Mouse (Mus musculus): ENCODE results near the gene Tuba1a. TPM values are rescaled to one million over a fixed set of nuclear protein-coding genes. Genes with fewer than 3 reads are reported as not detected.
A peak's percentile ranks its signal among the peaks of the same experiment; 100 is the strongest.

Tuba1a gene
- polyA plus RNA-seq, 1 experiment from 2014 or later = 602 TPM

DNA sequence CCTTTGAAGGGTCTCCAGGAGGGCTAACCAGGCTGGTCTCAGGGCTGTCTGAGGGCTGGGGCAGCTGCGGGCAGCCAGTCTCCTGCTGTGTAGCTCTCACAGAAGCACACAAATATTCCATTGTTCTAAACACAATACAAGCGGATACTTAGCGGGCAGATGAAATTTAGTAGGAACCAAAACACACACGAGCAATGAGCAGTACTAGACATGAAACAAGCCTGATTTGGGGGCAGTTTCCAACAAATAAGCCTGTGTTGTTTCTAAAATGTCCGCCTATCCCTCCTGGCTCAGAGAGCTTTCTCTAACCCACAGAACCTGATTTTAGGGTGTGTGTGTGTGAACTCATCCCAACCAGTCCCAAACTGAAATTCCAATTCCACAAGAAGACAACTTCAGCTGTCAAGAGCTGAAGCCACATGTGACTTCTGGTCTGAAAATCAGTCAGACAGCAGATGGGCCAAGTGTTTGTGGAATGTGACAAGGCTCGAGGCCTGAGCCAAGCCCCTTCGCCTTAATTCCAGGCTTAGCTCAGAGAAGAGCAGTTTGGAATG lies 33.7 kb upstream of the Tuba1a start:
- no peaks in the 10 kb centered on the region for H3K36me3 ChIP-seq (ENCODE audit: control insufficient read depth, insufficient read depth, low read length)
- H3K27ac ChIP-seq (replicated peaks) = peak overlapping the region; percentile 98
- no peak for TF ChIP-seq CTCF (IDR thresholded peaks at IDR 0.05; ENCODE audit: low read depth)
- TF ChIP-seq EP300 (optimal IDR thresholded peaks at IDR 0.05) = no peak
- H3K4me3 ChIP-seq (ENCODE audit: low read depth, low read length) = no peak overlapping the region
- H3K4me2 ChIP-seq (replicated peaks; ENCODE audit: low read depth) = peak overlapping the region; percentile 21
- H3K4me1 ChIP-seq (replicated peaks; ENCODE audit: control insufficient read depth, insufficient read depth) = 0 out of 2 replicates have a peak, but pooled peaks cover 2% of the 10 kb centered on the region
- ATAC-seq (ENCODE audit: low FRiP score, low TSS enrichment) (no peak), DNase-seq (ENCODE audit: low spot score) (no peak)
- no peak overlapping the region for H3K9ac ChIP-seq (ENCODE audit: low read length)
- 33% methylated on average over 7 of the region's 7 CpGs for WGBS
- no peaks in the 10 kb centered on the region for H3K9me3 ChIP-seq (ENCODE audit: control insufficient read depth, low read length)
- H3K27me3 ChIP-seq (ENCODE audit: control insufficient read depth, insufficient read depth, low read length) = no peaks in the 10 kb centered on the region

DNA sequence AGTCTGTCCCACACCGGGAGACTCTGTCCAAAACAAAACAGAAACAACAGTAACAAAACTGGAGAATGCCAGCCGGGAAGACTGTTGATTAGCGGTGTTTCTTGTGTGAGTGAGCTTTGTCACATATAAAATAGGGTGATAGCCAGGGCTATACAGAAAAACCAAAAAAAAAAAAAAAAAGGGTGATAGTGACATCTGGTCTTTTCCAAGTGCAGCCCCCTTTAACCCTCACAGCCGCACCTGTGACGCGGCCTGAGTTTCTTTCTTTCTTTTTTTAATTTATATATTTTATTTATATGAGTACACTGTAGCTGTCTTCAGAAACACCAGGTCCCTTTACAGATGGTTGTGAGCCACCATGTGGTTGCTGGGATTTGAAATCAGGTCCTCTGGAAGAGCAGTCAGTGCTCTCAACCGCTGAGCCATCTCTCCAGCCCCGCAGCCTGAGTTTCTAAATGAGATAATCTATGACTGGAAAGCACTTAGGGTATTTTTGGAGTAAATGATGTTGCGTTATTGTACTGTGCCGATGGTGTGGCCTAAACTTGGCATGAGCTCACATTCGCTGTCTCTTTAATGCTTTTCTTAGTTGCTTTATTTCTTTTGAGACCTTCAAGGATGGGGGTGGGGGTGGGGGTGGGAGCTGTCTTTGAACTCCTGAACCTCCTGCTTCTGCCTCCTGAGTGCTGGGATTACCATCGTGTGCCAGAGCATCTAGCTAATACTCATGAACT lies 32.6 kb upstream of the Tuba1a start:
- Histone ChIP-seq H3K4me2 (replicated peaks; ENCODE audit: low read depth) (peak overlapping the region; percentile 61), H3K9ac (ENCODE audit: low read length) (peak overlapping the region; percentile 79), H3K9me3 (ENCODE audit: control insufficient read depth, low read length) (no peaks in the 10 kb centered on the region), H3K27me3 (ENCODE audit: control insufficient read depth, insufficient read depth, low read length) (no peaks in the 10 kb centered on the region), H3K36me3 (ENCODE audit: control insufficient read depth, insufficient read depth, low read length) (no peaks in the 10 kb centered on the region), H3K4me1 (replicated peaks; ENCODE audit: control insufficient read depth, insufficient read depth) (0 out of 2 replicates have a peak, but pooled peaks cover 2% of the 10 kb centered on the region), H3K4me3 (ENCODE audit: low read depth, low read length) (peak overlapping the region; percentile 52), H3K27ac (replicated peaks) (peak overlapping the region; percentile 98)
- DNase-seq (ENCODE audit: low spot score) (no peak), ATAC-seq (ENCODE audit: low FRiP score, low TSS enrichment) (no peak)
- WGBS = 39% methylated on average over 12 of the region's 12 CpGs
- no peak for TF ChIP-seq EP300 (optimal IDR thresholded peaks at IDR 0.05)
- TF ChIP-seq CTCF (IDR thresholded peaks at IDR 0.05; ENCODE audit: low read depth) = no peak

GRCm38 (mm10) chr15:98985240-98985981 lies 31.9 kb upstream of the Tuba1a start:
- no peak for TF ChIP-seq EP300 (optimal IDR thresholded peaks at IDR 0.05)
- no peak for TF ChIP-seq CTCF (IDR thresholded peaks at IDR 0.05; ENCODE audit: low read depth)
- H3K27ac ChIP-seq (replicated peaks) = peak overlapping the region; percentile 98
- no peaks in the 10 kb centered on the region for H3K9me3 ChIP-seq (ENCODE audit: control insufficient read depth, low read length)
- ATAC-seq (ENCODE audit: low FRiP score, low TSS enrichment) = peak; percentile 85
- H3K4me1 ChIP-seq (replicated peaks; ENCODE audit: control insufficient read depth, insufficient read depth) = no peaks in the 10 kb centered on the region
- H3K4me3 ChIP-seq (ENCODE audit: low read depth, low read length) = peak overlapping the region; percentile 52
- WGBS = under 1% methylated on average over 29 of the region's 29 CpGs
- no peaks in the 10 kb centered on the region for H3K36me3 ChIP-seq (ENCODE audit: control insufficient read depth, insufficient read depth, low read length)
- peak overlapping the region; percentile 79 for H3K9ac ChIP-seq (ENCODE audit: low read length)
- DNase-seq (ENCODE audit: low spot score) = peak; percentile 80
- H3K4me2 ChIP-seq (replicated peaks; ENCODE audit: low read depth) = peak overlapping the region; percentile 61
- no peaks in the 10 kb centered on the region for H3K27me3 ChIP-seq (ENCODE audit: control insufficient read depth, insufficient read depth, low read length)

DNA sequence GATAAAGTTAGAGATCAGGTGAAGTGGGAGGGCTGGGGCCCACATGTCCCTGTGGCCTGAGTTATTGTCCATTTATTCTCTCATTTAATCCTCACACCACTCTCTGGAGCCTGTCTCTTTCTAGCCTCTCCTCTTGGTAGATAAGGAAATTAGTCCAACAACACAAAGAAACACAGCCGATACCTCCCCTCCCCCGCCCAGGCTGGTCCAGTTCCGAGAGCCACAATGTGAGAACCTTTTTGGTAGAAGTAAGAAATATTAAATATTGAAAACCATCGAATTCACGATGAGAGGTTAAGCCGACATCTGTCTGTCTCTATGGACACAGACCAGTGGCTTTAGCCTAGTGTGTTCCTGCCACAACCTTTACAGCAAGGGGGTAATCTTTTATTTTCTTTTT lies 31.2 kb upstream of the Tuba1a start:
- H3K27me3 ChIP-seq (ENCODE audit: control insufficient read depth, insufficient read depth, low read length) = no peaks in the 10 kb centered on the region
- 51% methylated on average over 6 of the region's 6 CpGs for WGBS

GRCm38 (mm10) chr15:98983431-98984081 lies 30.1 kb upstream of the Tuba1a start:
- H3K9ac ChIP-seq (ENCODE audit: low read length) = no peak overlapping the region
- no peak overlapping the region for H3K27ac ChIP-seq (replicated peaks)
- H3K9me3 ChIP-seq (ENCODE audit: control insufficient read depth, low read length) = no peaks in the 10 kb centered on the region
- no peak for DNase-seq (ENCODE audit: low spot score)
- TF ChIP-seq EP300 (optimal IDR thresholded peaks at IDR 0.05) = no peak
- no peak for TF ChIP-seq CTCF (IDR thresholded peaks at IDR 0.05; ENCODE audit: low read depth)
- no peaks in the 10 kb centered on the region for H3K4me1 ChIP-seq (replicated peaks; ENCODE audit: control insufficient read depth, insufficient read depth)
- 53% methylated on average over 16 of the region's 16 CpGs for WGBS
- no peak overlapping the region for H3K4me2 ChIP-seq (replicated peaks; ENCODE audit: low read depth)
- no peaks in the 10 kb centered on the region for H3K27me3 ChIP-seq (ENCODE audit: control insufficient read depth, insufficient read depth, low read length)
- H3K4me3 ChIP-seq (ENCODE audit: low read depth, low read length) = no peak overlapping the region
- ATAC-seq (ENCODE audit: low FRiP score, low TSS enrichment) = no peak
- no peaks in the 10 kb centered on the region for H3K36me3 ChIP-seq (ENCODE audit: control insufficient read depth, insufficient read depth, low read length)

More for the DNA sequence above, 31.2 kb upstream of the Tuba1a start:
- ATAC-seq (ENCODE audit: low FRiP score, low TSS enrichment) (no peak), DNase-seq (ENCODE audit: low spot score) (no peak)
- Histone ChIP-seq H3K9ac (ENCODE audit: low read length) (no peak overlapping the region; the same call in 1 of the 2 replicates), H3K9me3 (ENCODE audit: control insufficient read depth, low read length) (no peaks in the 10 kb centered on the region), H3K27ac (replicated peaks) (peak overlapping the region; percentile 98), H3K36me3 (ENCODE audit: control insufficient read depth, insufficient read depth, low read length) (no peaks in the 10 kb centered on the region), H3K4me3 (ENCODE audit: low read depth, low read length) (peak overlapping the region; percentile 52; the same call in 1 of the 2 replicates), H3K4me1 (replicated peaks; ENCODE audit: control insufficient read depth, insufficient read depth) (no peaks in the 10 kb centered on the region), H3K4me2 (replicated peaks; ENCODE audit: low read depth) (peak overlapping the region; percentile 61)
- TF ChIP-seq EP300 (optimal IDR thresholded peaks at IDR 0.05) = no peak
- TF ChIP-seq CTCF (IDR thresholded peaks at IDR 0.05; ENCODE audit: low read depth) = no peak

Measured in stomach, postnatal 0 days (tissue).